Mouse (Mus musculus) kidney, adult 9 months (tissue): ENCODE measurements at regions not wholly inside any gene's neighbourhood (a gene's known extent, or its start where the extent isn't known, plus 50 kb on each side); places are given as distances from the start of the nearest gene placed in this dataset.

Experiments
- DNase-seq: peaks from one replicate; pipeline ENCODE4 v3.0.0; 2022

DNA sequence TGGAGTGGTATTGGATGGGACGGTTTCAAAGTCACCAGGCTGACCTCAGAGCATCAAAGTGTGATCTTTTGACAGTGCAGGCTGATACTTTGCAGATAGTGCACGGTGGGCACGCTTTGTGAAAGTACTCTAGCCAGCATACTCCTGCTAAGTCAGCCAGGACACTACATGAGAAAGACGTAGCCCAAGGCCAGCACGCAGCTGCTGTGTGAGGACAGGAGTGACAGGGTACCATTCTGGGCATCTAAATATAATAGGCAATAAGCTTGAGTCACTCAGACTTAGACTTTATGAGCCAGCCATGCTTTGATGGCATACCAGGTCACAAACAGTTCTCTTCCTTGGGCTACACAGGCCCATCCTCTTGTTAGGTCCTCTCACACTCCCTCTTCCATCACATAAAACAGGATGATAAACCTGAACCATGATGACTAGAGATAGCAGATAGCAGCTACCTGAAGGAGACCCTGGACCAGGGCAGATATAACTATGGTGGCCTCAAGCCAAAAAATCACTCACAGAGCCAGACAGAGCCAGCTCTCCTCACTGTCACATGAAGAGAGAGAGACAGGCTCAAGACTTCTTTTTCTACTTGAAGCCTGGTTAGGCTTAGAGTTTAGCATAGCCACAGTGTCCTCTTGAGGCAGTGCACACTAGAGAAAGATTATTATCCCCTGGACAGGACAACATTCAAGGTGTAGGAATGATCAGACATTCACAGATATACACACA is 156.7 kb upstream of the Rreb1 start:
- DNase-seq = no peak

DNA sequence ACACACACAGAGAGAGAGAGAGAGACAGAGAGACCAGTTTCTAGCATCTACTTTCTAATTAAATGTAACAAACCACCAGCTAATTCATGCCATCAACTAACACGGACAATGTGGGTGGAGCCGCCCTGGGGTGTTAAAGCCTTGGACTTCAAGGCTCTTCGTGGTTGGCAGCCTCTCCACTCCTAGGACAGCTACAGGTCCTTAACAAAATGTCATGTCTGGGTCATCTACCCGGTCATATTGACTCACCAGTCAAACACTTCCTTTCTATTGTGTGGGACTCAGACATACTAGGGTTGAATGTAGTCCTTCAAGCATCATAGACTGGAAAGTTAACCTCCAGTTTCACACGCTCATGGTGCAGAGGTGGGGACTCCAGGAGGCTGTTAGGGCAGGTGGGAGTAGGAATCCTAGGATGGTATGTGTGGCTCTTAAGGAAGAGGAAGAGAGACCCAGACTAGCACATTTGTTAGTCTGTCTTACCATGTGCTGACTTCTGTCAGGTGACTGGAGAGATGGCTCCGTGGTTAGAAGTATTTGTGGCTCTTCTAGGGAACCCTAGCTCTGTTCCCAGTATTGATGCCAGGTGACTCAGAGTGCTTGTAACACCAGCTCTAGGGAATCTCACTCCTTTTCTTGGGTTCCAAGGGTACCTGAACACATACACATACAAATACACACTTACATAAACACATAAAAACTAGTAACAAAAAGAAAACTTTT is 155.7 kb upstream of the Rreb1 start:
- no peak for DNase-seq

DNA sequence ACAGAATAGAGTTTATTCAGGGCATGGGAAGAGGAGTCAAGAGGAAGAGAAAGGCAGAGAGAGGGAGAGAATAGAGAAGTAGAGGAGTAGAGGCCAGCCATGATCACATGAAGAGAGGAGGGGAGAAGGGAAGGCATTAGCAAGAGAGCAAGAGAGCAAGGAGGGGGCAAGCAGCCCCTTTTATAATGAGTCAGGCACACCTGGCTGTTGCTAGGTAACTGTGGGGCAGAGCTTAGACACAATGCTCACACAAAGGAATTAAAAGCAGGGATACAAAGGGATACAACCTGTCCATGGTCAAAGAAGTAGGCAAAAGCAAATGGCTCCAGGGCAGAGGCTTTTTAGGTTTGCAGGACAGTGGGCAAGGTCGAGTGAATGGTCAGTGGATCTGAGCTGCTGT is 153.5 kb upstream of the Rreb1 start:
- DNase-seq = no peak

DNA sequence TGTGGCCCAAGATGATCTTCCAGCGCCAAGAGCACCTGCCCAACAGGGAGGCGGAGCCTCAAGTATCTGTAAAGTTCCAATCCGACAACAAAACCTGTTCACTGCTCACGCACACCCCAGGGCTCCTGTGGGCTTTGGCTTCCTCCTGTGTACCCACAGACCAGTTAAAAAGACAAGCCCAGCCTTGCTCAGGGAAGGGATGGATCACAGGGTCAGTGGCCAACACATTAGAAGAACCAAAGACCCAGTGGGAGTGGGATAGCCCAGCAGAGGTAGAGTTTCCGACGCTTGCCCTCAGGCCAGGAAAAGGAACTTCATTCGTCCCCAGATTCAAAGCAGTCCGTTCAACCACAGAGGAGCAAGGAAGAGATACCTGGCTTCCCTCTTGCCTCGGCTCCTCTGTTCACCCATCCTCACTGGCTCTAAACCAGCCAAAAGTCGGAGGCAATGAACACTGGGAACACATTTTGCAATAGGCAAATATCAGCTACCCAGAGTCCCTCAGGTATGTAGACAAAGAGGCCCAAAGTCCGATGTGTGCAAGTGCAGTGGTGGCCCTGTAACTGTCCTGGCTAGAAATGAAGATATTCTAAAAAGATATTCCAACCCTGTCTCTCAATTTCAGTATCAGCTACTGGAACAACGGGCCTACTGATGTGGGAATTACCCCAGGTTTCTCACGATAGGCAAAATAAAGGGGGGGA is 152.5 kb upstream of the Rreb1 start:
- no peak for DNase-seq

DNA sequence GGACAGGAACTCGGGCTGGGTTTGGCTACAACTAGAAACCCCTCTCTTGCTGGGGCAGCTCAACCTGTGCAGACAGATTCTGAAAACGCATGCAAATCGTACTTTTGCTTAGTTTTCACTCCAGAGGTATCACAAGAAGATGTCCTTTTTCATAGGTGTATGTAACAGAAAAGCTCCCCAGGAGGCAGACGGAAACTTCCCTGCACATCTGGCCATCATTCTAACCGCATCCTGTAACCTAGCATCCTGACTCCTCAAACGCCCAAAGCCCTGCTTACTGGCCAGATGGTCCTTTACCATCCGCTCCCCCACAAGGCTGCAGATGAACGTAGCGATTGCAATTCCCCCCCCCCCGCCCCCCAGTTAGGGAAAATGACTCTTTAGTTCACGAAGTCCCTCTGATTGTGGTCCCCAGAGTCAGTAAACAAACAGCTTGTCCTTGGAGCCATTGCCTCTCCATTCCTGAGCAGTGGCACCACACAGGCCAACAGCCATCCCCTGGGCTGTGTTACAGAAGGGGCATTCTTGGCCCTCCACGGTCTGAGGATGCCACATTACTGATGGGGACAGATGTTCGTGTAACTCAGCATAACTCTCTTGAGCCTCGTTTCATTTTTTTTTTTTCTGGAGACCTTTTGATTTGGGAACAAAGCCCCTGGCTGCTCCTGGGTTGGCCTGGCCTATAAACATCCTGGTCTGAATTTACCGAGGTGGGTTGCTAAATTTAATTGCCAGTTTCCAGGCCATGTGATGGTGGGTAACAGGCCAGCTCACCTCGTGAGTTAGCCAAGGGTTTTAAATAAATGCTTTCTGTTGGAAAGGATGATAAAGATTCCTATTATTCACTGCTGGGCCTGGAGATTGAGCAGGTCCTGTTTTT is 149.6 kb upstream of the Rreb1 start:
- DNase-seq = no peak

DNA sequence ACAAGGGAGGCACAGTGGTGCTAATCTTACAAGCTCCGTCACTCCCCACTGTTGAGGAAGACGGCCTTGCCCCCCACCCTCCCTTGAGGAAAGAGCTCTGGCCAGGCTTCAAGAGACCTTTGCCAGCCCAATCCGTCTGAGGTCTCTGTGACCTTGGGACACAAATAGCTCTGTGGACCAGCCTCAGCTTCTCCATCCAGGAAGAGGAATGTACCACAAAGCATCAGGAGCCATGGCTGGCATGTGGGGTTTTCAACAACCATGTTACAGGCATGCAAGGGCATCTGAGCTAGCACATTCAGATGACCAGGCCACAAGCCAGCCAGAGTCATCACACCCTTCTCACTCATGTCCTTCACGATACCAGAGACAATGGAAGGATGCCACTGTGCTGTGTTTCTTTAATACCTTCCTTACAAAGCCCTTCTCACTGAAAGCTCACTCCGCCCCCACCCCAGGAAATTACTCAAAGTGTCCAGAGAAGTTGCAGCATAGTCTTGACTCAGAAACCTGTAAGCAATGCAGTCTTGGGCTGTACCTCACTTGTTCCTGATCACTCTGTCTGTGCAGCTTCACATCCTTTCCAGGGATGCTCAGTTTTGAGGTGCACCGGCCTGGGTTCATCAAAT is 148.8 kb upstream of the Rreb1 start:
- DNase-seq = no peak

DNA sequence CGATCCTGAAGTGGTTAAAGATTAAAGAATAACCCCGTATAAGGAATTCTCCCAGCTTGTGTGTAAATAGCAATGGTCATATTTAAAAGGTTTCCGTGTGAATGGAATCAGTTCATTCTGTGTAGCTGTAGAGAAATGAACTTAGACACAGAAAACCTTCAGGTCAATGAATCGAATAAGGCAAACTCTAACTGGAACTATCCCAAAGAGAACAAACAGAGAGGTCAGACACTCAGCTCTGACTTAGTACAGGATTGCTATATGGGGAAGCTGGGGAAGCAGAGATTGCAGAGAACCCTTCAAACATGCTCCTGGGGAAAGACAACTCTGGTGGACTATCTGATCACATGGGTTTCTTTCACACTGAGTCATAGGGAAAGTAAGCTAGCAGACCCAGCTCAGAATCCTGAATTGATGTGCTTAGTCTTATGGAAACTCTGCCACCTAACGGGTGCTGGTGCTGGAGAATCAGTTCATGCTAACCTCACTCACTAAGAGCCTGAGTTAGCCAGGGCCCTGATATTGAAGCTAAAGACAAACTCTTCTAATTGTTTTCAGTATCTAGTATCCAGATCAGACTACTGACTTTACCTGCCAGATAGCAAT is 145.3 kb upstream of the Rreb1 start:
- DNase-seq = peak; percentile 38

DNA sequence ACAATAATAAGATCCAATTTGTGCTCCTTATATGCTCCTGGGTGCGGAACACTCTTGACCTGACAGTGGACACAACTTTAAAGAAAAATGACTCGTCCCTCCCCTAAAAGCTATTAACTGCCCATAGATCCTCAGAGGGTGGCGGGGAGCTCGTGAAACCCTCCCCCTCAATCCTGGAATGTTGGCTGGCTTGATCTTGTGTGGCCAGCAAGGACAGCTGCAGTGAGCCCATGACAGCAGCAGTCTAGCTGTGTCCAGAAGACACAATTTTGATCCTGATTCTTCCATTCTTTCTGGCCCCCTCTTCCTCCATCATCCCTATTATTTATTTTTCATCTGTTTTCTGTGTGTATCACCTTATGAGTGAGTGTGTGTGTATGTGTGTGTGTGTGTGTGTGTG is 141.8 kb upstream of the Rreb1 start:
- no peak for DNase-seq

DNA sequence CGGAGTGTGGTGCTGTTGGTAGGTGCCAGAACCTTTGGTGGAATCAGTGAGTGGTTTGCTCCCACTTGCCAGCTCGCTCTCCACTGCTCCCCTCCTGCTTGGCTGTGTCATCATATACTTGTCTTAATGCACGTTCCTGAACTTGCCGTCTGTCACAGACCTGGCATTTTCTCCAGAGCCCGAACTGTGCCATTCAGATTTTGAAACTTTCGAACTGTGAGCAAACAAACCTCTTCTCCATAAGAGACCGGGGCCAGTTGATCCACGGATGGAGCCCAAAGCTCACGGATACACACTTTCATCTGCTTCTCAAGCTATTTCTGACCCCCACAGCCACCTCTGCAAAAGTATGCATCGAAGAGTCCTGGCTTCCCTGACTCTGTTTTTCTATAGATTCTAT is 141.0 kb upstream of the Rreb1 start:
- DNase-seq = no peak

DNA sequence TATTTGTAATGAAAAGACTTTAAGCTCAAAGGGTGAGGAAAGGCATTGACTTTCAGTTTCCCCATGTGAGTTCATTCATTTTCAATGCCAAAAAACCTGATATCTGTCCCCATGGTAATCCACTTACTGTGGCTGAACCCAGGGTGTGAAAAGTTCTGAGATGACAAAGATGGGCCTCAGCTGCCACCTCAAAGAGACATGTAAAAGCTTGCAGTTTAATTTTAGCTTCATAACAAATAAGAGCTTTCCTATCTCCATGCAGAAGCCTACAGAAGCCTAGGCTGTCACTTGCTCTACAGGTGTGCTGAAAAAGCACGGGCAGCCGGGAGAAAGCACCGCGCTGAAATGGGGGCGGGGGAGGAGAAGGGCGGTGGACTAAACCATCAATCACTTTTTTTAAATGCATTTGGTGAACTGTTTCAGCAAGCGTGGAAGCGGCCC is 140.1 kb upstream of the Rreb1 start:
- no peak for DNase-seq

DNA sequence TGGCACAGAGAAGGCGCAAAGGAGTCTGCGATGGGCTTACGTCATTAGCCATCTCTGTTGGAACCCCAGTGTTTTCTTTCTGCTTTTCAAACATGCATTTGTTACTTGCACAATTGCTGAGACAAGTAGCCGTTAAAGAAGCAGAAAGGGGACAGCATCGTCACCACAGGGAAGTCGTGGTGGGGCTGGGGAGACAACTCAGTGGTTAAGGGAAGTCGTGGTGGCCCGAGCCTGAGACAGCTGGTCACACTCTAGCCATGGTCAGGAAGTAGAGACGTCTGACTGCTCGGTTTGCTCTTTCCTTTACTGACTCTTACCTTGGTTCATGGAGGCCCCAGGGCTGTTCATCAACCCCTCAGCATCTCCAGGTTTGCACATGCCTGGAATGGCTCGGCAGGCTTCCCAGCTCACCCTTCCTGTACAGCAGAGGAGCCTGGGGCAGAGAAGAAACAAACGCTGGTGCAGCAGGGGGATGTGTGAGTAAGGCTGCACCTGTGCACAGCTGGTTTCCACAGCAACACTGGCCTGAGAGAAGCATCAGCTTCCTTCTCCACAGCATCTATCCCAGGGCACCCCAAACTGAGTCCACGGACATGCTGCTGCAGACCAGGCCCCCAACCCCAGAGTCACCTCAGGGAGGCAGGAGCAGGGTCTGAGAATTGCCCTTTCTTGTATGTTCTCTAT is 135.6 kb upstream of the Rreb1 start:
- no peak for DNase-seq

DNA sequence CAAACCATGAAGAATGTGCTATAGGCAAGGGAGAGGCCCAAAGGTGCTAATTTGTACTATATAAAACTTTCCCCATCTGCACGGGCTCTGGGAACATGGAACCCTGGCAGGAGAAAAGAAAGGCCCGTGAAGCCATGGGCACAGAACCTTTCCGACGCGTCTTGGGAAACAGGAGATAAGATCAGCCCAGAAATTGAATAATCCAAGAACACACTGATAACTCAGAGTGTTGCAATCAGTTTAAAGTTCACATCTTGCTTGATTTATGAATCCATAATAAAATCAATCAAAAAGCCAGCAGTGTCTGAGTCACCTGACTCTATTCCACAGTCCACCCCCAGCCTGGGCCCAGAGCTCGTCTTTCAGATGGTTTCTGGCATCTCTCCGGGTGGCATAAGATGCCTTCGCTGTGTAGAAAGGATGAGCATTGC is 133.4 kb upstream of the Rreb1 start:
- no peak for DNase-seq

DNA sequence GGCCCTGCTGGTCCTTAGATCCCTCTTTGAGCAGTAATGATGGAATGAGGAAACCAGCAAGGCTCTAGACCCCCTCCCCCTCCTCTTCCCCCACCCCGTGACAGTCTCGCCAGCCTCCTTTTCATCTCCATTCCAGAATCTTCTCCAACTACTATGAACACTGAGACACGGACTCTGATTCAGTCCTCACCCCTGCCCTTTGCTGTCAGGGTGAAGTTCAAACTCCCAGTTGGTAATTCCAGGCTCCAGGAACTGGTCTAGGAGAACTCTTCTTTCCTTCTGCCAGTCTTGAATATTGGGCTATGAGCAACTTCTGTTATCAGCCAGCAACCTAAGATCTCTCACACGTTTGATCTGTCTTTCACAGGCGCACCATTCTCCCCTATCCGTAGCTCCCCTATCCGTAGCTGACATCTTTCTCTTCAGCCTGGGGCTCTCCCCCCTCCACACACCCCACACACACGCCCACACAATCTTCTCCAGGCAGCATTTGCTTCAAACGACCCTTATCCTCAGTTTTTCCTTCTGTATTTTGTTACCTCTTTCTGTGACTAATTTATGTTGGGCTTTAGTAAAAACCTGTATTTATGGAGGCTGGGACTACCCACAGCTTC is 128.6 kb upstream of the Rreb1 start:
- DNase-seq = peak; percentile 69

DNA sequence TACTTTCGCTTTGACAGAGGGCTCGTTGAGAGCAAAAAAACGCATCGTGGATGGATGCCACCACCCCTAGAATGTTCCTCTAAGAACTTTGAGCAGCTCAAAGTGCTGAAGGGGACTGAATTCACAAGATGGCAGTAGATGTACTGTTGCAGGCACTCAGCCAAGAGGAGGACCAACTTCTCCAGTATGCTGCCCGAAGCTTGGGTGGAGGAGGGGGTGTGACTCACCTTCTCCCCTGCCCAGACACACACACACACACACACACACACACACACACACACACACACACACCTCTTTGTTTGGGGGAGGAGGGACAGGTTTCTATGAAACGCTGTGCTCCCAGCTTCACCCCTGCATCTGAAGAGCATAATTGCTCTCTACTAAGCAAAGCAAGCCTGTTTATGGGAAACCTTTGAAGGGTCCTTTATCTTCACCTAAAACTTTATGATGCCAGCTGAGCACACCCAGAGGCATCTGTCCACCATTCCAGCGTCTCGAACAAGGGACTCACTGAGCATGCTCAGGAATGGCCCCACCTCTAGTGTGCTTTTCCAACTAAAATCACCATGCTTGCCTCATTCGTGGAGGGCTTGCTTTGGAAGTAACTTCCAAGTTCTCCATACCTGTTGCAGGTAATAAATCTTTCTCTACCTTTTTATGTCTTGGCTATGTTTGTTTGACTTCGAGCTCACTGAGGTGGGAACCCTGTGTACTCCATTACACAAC is 126.8 kb upstream of the Rreb1 start:
- DNase-seq = no peak

DNA sequence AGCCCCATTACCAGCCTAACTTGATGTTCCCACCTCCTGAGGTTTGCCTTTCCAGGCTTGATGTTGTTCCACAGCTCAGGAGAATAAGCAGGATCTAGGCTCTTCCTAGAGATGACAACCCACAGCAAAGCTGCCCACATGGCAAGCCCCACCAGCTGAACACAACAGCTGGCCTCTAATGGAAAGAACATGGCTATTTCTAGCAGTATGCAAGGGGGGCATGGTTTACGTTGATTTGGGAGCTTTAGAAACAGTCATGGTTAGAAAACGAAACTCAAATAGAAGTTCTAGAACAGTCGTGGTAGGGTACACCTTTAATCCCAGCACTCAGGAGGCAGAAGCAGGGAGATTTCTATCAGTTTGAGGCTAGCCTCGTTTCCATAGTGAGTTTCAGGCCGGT is 123.5 kb upstream of the Rreb1 start:
- no peak for DNase-seq

DNA sequence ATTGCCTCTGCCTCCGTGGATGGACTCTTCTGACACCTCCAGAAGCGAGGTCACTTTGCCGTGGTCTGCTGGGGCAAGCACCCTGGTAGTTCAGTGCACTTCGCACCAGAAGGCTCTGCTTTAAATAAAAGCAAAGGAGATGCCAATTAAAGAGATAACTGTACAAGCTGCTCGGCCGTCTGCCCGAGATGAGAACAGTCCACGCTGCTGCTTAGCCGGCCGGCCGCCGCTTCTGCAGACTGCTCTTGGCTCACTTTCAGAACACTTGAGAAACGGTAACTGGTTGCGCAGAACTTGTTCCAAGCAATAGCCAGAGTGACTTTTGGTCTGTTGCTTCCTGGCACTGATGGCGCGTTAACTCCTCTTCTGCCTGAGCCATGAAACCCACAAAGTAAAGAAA is 121.0 kb upstream of the Rreb1 start:
- DNase-seq = peak; percentile 87

DNA sequence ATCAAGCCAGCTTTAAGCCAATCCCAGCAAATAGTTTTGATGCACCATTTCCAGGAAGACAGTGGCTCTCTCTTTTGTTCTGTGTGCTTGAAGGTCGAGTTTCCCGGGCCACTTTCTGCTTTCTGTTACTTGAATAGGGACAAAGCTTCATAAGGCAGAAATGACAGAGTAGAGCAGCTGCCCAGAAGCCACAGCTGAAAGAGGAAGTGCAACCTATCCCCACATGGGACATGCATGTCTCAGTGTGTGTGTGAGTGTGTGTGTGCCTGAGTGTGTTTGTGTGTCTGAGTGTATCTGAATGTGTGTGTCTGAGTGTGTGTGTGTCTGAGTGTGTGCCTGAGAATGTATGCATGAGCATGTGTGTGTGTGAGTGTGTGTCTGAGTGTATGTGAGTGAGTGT is 120.2 kb upstream of the Rreb1 start:
- peak; percentile 14 for DNase-seq

DNA sequence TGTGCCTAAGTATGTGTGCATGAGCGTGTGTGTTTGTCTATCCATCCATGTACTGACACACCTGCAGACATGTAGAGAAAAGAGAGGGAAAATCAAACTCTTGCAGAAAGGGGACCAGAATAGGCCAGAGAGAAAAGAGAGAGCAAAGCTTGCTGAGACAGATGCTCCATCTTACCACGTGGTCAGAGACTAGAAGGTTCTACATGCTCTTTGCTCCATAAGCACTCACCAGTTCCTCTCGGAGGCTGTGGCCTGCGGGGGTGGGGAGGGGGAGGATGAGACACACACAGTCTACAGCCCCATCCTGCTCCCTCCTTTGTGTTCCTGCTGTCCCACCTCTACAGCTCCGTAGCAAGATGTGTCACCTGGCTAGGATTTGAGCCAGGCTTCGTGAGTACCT is 119.7 kb upstream of the Rreb1 start:
- DNase-seq = no peak

DNA sequence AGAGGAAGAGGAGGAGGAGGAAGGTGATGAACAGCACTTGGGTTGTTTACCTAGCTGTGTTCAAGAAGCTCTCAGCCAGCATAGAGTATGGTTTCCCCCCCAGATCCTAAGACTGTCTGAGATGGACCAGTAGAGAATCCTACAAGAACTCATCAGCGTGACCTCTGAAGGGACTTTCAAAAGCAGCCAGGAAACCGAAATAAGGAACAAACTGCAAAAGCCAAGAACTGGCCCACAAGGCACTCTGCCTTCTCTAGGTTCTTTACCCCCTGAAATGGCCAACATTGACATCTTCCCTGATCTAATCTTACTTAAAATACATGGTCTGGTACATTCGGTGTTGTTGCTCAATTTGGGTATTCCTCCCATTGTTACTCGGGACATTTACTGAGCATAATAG is 118.1 kb upstream of the Rreb1 start:
- no peak for DNase-seq

DNA sequence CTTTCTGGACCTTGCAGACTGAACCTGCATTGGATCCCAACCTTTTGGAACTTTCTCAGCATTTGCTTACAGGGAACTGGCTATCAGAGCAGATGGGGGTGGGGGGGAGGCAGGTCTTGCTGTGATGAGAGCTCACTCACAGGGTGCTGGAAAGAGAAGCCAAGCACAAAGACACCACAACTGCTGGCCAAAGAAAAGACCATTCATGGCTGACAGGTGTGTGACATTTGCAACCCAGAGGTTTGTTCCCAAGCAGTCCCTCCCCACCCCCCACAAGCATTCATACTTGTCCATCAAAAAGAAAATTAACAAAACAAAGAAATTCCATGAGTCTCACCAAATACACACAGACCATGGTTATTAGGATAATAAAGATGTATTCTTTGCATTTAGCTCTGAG is 117.5 kb upstream of the Rreb1 start:
- no peak for DNase-seq
